Mouse (Mus musculus) neural tube, embryonic 14.5 days (tissue): ENCODE results near the gene Iqcd. TPM values are rescaled to one million over a fixed set of nuclear protein-coding genes. Genes with fewer than 3 reads are reported as not detected.
A peak's percentile ranks its signal among the peaks of the same experiment; 100 is the strongest.

Source experiments
- ATAC-seq: fragments of 200-750 bp; cut with Nextera tagmentation; 2 replicates; pipeline ENCODE4 v1.8.0; 2017; ENCODE audit warnings: low read depth, mild to moderate bottlenecking, moderate TSS enrichment, moderate library complexity
- H3K27ac ChIP-seq: fragments of 300-500 bp; sonication (generic); 2 replicates; pipeline ENCODE4 v1.5.1; 2014; ENCODE audit warnings: low read depth, mild to moderate bottlenecking, control low read depth, low read length, moderate library complexity, mixed read lengths
- H3K27me3 ChIP-seq: fragments of 300-500 bp; sonication (generic); 2 replicates; pipeline ENCODE4 v1.6.1; 2014; ENCODE audit warnings: low read length; ENCODE audit not compliant: control insufficient read depth, insufficient read depth
- H3K36me3 ChIP-seq: fragments of 300-500 bp; sonication (generic); 2 replicates; pipeline ENCODE4 v1.6.1; 2014; ENCODE audit warnings: low read length, mixed read lengths; ENCODE audit not compliant: control insufficient read depth, insufficient read depth
- H3K4me1 ChIP-seq: fragments of 300-500 bp; sonication (generic); 2 replicates; pipeline ENCODE4 v1.6.1; 2014; ENCODE audit warnings: low read length; ENCODE audit not compliant: control insufficient read depth, insufficient read depth
- H3K4me2 ChIP-seq: fragments of 300-500 bp; sonication (generic); 2 replicates; pipeline ENCODE4 v1.6.1; 2014; ENCODE audit warnings: mild to moderate bottlenecking, low read depth, low read length, control low read depth
- H3K4me3 ChIP-seq: fragments of 300-500 bp; sonication (generic); 2 replicates; pipeline ENCODE4 v1.5.1; 2014; ENCODE audit warnings: low read depth, low read length, control low read depth, mixed read lengths
- H3K9ac ChIP-seq: fragments of 300-500 bp; sonication (generic); replicated peaks from 2 replicates; pipeline ENCODE4 v1.6.1; 2014; ENCODE audit warnings: low read depth, mild to moderate bottlenecking, control low read depth, low read length, mixed read lengths
- H3K9me3 ChIP-seq: fragments of 300-500 bp; sonication (generic); 2 replicates; pipeline ENCODE4 v1.6.1; 2016; ENCODE audit warnings: low read length; ENCODE audit not compliant: control insufficient read depth
- WGBS: fragments of 180-500 bp; shearing (Covaris S2); extraction: QIAGEN DNeasy Blood & Tissue Kit; methylation state at CpG from one replicate; pipeline ENCODE4 v1.1.7; 2014; 5-methylcytosine and 5-hydroxymethylcytosine counted together
- polyA plus RNA-seq: library from polyadenylated mRNA; unstranded; fragments of >200 nt; fragmentation: Nextera tagmentation; extraction: Ambion mirVana; gene quantifications from 2 replicates; pipeline ENCODE4 v1.2.1, GENCODE M21; 2014

Iqcd gene
- polyA plus RNA-seq: 0.62 and 1.3 TPM in 2 replicates

DNA sequence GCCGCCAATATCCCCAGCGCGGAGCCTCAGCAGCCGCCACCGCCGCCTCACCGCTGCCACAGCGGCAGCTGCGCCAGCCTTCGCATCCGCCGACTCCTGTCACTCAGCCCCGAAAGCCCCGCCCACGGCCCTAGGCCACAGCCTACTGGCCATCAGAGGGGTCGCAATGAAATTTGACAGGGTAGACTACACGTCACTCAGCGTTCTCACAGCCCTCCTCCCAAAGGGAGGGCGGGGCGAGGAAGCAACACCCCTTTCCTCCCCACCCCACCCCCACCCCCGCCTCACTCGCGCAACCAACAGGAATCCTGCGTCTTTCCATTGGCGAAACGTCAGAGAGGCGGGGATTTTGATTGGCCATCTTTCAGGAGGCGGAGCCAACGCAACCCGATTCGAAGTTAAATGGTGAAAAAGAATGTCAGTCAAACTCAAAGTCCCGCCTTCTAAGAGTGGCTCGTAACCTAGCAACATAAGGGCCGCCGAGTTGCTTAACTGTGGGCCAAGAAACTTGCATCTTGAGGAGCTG lies at the start of gene Iqcd, which contains the start of gene Tpcn1:
Gene Iqcd (plus strand): TSS at position 448 of the 526 bp plus-strand sequence.
Gene Tpcn1 (minus strand): TSS at position 105 of the 526 bp plus-strand sequence.
- peak within 1 kb of the TSS; percentile 97 for H3K4me2 ChIP-seq
- H3K36me3 ChIP-seq: peaks cover under 1% of the 10 kb centered on the region; the same call in 1 of the 2 replicates
- no peaks in the 10 kb centered on the region for H3K9me3 ChIP-seq
- H3K27me3 ChIP-seq: no peaks in the 10 kb centered on the region
- ATAC-seq: peak; percentile 97
- WGBS: under 1% methylated on average over 33 of the region's 35 CpGs
- H3K4me3 ChIP-seq: peak within 1 kb of the TSS; percentile 57
- peak within 1 kb of the TSS; percentile 82 for H3K9ac ChIP-seq
- H3K27ac ChIP-seq: peak within 1 kb of the TSS; percentile 45
- peaks cover 14% of the 10 kb centered on the region for H3K4me1 ChIP-seq

DNA sequence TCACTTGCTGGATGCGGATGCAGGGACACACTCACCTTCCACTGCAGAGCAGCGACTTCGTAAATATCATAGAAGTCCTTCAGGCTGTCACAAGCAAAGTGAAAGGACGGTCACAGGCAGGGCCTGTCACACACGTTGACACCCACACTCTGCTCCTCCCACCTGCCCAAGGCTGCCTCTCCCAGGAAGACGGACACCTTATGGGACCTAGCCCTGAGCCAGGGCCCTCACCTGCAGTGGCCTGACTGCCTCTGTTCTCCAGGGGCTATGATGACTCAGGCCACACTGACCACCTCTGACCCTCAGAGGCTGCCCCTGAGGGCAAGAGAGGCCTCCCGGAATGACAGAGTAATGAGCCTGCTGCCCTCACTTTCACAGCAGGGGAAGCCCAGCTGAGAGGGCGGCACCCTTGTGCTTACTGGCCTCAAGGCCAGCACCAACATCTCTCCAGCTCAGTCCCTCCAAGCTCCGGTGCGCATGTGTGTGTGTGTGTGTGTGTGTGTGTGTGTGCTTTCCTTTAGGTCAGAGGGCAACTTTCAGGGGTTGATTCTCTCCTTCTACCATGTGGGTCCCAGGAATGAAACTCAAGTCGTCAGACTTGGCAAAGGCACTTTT lies 40.5 kb upstream of the Iqcd start:
- H3K4me3 ChIP-seq: no peak overlapping the region
- WGBS: 70% methylated on average over 11 of the region's 11 CpGs
- H3K9ac ChIP-seq: no peak overlapping the region
- 0 out of 2 replicates have a peak, but pooled peaks cover 10% of the 10 kb centered on the region for H3K36me3 ChIP-seq
- H3K9me3 ChIP-seq: no peaks in the 10 kb centered on the region
- H3K4me2 ChIP-seq: no peak overlapping the region
- H3K27ac ChIP-seq: no peak overlapping the region
- H3K4me1 ChIP-seq: no peaks in the 10 kb centered on the region
- H3K27me3 ChIP-seq: no peaks in the 10 kb centered on the region
- no peak for ATAC-seq

DNA sequence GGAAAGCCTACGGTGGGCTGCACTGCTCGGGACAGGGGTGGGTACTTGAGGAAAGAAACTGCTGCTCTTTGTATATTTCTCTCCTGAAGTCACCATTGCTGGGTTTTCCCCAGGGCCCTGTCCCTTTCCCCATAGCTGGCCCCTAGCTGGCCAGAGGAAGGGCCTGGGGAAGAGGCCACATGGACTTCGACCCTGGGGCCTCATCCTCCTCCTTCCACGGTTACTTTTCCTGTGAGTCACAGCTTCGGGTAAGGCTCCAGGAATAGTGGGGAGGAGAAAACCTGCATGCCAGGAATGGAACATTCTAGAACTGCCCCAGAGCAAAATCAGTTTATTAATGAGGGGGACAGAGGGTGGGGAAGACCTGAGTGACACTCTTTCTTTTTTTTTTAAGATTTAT lies 38.7 kb upstream of the Iqcd start:
- ATAC-seq: no peak
- no peaks in the 10 kb centered on the region for H3K4me1 ChIP-seq
- H3K27ac ChIP-seq: no peak overlapping the region
- 0 out of 2 replicates have a peak, but pooled peaks cover 17% of the 10 kb centered on the region for H3K36me3 ChIP-seq
- no peaks in the 10 kb centered on the region for H3K9me3 ChIP-seq
- WGBS: 88% methylated on average over 5 of the region's 5 CpGs
- H3K27me3 ChIP-seq: no peaks in the 10 kb centered on the region
- no peak overlapping the region for H3K4me3 ChIP-seq
- no peak overlapping the region for H3K4me2 ChIP-seq
- no peak overlapping the region for H3K9ac ChIP-seq

DNA sequence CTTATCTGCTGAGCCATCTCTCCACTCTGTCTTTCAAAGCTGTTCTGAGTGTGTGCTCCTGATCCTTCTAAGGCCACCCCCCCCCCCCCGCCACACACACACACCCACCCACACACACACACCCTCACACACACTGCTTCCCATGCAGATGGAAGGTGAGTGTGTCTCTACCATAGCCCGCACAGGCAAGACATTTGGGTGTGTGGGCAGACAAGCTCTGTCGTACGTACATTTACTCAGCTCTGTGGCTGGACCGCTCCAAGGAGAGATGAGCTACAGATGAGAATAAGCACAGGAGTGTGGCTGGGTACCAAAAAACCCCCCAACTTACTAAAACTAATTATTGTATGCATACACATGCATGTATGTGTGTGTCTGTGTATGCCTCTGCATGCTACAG lies 38.1 kb upstream of the Iqcd start:
- H3K4me2 ChIP-seq: no peak overlapping the region
- H3K4me3 ChIP-seq: no peak overlapping the region
- no peak overlapping the region for H3K27ac ChIP-seq
- H3K4me1 ChIP-seq: no peaks in the 10 kb centered on the region
- H3K9ac ChIP-seq: no peak overlapping the region
- H3K9me3 ChIP-seq: no peaks in the 10 kb centered on the region
- WGBS: 98% methylated on average over 5 of the region's 5 CpGs
- no peaks in the 10 kb centered on the region for H3K27me3 ChIP-seq
- no peak for ATAC-seq
- 0 out of 2 replicates have a peak, but pooled peaks cover 17% of the 10 kb centered on the region for H3K36me3 ChIP-seq

DNA sequence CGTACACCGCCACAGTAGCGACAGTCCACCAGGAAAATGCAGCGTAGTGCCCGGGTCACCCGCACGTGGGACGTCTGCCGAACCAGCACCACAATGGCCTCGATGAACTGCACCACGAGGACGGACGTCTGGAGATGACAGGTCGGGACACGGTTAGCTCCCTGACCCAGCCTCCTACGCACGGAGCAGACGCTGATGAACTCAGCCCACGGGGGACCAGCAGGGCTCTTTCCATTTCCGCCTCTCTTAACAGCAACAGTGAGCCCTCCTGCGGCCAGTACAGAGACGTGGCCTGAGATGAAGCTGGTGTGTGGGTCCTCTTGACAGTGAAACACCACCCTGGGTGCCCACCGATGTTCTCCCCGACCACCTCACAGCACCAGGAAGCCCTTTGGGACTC lies 32.9 kb upstream of the Iqcd start:
- 0 out of 2 replicates have a peak, but pooled peaks cover 17% of the 10 kb centered on the region for H3K36me3 ChIP-seq
- H3K9ac ChIP-seq: no peak overlapping the region
- H3K4me3 ChIP-seq: no peak overlapping the region
- ATAC-seq: no peak
- H3K9me3 ChIP-seq: no peaks in the 10 kb centered on the region
- no peak overlapping the region for H3K27ac ChIP-seq
- WGBS: 80% methylated on average over 24 of the region's 24 CpGs
- peaks cover under 1% of the 10 kb centered on the region; the same call in 1 of the 2 replicates for H3K4me1 ChIP-seq
- H3K4me2 ChIP-seq: no peak overlapping the region
- H3K27me3 ChIP-seq: no peaks in the 10 kb centered on the region

DNA sequence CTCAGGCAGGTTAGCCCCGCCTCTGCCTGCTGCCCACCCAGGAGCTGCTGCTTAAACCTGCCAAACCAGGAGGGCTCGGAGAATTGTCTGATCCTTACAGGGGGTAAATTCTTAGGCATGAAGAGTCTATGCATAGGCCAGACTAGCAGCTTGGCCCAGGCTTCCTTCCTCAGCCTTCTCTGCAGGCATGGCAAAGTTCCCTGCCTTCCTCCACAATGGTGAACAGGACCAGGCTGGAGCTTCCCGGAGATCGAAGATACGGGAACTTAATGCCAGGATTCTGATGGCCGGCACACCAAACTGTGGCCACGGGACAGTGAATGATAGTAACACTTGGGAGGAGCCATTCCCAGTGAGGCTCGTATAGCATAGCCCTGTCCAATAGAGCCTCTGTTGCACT lies 30.8 kb upstream of the Iqcd start:
- Histone ChIP-seq H3K9ac (no peak overlapping the region), H3K9me3 (no peaks in the 10 kb centered on the region), H3K27me3 (no peaks in the 10 kb centered on the region), H3K27ac (no peak overlapping the region), H3K4me2 (no peak overlapping the region), H3K4me3 (no peak overlapping the region), H3K36me3 (0 out of 2 replicates have a peak, but pooled peaks cover 11% of the 10 kb centered on the region), H3K4me1 (peaks cover 7% of the 10 kb centered on the region; the same call in 1 of the 2 replicates)
- 77% methylated on average over 8 of the region's 8 CpGs for WGBS
- no peak for ATAC-seq

DNA sequence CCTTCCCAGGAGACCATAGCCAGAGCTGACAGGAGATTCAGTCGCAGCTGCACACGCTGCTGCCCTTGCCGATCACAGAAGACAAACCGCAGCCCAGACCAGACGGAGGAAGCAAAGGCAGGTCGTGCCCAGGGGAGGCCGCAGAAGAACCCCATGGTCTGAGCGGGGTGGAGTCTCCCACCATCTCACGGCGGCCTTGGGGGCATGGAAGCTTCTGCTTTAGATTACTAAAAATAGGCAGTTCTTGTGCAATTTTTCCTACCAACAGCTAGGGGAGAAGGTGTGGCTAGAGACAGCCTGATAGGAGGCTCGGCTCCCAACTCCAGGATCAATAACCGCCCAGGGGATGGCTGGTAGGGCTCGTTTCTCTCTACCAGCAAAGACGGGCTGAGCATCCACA lies 30.1 kb upstream of the Iqcd start:
- no peak for ATAC-seq
- no peak overlapping the region for H3K9ac ChIP-seq
- no peak overlapping the region for H3K27ac ChIP-seq
- 0 out of 2 replicates have a peak, but pooled peaks cover 4% of the 10 kb centered on the region for H3K36me3 ChIP-seq
- no peaks in the 10 kb centered on the region for H3K9me3 ChIP-seq
- no peak overlapping the region for H3K4me2 ChIP-seq
- WGBS: 62% methylated on average over 14 of the region's 14 CpGs
- H3K4me1 ChIP-seq: peaks cover 12% of the 10 kb centered on the region
- no peaks in the 10 kb centered on the region for H3K27me3 ChIP-seq
- no peak overlapping the region for H3K4me3 ChIP-seq

DNA sequence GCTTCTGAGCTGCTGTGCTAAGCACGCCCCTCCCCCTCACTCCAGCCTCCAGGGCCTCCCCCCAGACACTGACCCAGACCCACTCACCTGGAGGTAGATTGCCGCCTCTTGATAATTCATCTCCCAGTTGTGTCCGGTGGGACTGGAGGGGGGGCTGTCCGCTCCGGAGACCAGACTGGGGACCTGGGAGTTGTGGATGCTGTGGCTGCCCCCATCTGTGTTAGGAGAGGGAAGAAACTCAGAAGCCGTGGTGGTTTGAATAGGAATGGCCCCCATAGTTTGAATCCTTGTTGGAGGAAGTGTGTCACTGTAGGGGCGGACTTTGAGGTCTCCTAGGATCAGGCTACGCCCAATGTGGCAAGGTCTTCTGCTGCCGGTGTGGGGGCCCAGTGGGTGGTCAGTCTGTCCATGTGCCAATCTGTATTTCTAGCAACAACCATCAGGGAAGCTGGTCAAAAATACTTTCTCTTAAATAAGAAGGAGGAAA lies 28.6 kb upstream of the Iqcd start:
- H3K4me2 ChIP-seq: no peak overlapping the region; the same call in 1 of the 2 replicates

More for the DNA sequence above, 28.6 kb upstream of the Iqcd start:
- no peaks in the 10 kb centered on the region for H3K27me3 ChIP-seq
- H3K36me3 ChIP-seq: no peaks in the 10 kb centered on the region
- 60% methylated on average over 9 of the region's 9 CpGs for WGBS
- H3K4me1 ChIP-seq: peaks cover 16% of the 10 kb centered on the region
- no peak overlapping the region for H3K4me3 ChIP-seq
- no peak overlapping the region for H3K9ac ChIP-seq
- H3K27ac ChIP-seq: no peak overlapping the region; the same call in 1 of the 2 replicates
- no peaks in the 10 kb centered on the region for H3K9me3 ChIP-seq
- no peak for ATAC-seq
